Mouse (Mus musculus) lung, postnatal 0 days (tissue): ENCODE data around the gene Hrh2.

Experiments used
- CTCF ChIP-seq: IDR thresholded peaks from 2 replicates; pipeline ENCODE4 v1.5.1; 2016; ENCODE audit warnings: antibody characterized with exemption, mild to moderate bottlenecking
- EP300 ChIP-seq: IDR thresholded peaks from 2 replicates; pipeline ENCODE4 v1.6.1; 2016; ENCODE audit warnings: antibody characterized with exemption, mild to moderate bottlenecking, control low read depth

DNA sequence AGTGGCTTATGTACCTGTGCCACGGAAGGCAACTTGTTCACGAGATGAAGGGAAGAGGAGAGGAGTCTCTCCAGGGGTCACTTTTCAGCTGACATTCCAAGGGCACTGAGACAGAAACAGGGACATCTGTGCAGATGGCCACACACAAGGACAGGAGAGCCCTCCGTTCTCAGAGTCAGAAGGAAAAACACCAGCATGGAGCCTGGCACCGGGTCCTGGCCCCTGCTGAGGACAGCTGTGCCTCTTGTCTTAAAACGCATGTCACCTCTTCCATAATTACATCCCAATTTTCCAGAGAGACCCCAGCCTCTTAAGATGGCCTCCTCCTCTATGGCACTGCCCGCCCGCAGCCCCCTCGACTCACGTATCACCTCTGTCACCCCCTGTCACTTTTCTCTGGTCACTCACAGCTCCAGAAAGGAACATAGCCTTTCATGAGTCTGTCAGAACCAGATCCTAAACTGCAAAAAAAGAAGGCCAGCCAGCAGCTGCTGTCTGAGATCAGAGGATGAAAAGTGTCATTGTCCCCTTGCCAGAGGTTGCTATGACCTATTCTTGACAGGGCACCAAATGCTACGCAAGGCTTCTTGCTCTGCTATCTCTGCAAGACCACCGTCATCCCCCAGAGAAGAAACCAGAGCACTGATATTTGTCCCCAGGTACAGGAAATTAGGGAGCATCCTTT, 59.8 kb downstream of the Hrh2 start:
- TF ChIP-seq CTCF (no peak), EP300 (no peak)
